Mouse (Mus musculus) ES-E14 (cell line): ENCODE results near the gene Aldh6a1. TPM values are rescaled to one million over a fixed set of nuclear protein-coding genes. Genes with fewer than 3 reads are reported as not detected.

Source experiments
- DNase-seq: peaks from one replicate; pipeline ENCODE4 v3.0.0-alpha.2; 2013; ENCODE audit warnings: low read depth, low spot score
- H3K27ac ChIP-seq: 2 replicates; pipeline ENCODE4 v1.5.1; 2012; ENCODE audit warnings: low read depth, mild to moderate bottlenecking, low read length, moderate library complexity, mixed read lengths; ENCODE audit not compliant: poor library complexity, insufficient read depth, severe bottlenecking
- H3K36me3 ChIP-seq: 2 replicates; pipeline ENCODE4 v1.6.1; 2012; ENCODE audit warnings: mild to moderate bottlenecking, low read length, moderate library complexity, mixed read lengths; ENCODE audit not compliant: control insufficient read depth, poor library complexity, insufficient read depth, severe bottlenecking
- H3K4me1 ChIP-seq, 2 experiments: fragments of 150-350 bp in 1 of 2; sonication (generic) in 1 of 2; 2 replicates each; pipeline ENCODE4 v1.6.1; 2012; ENCODE audit warnings: low read length in 2 of 2, mild to moderate bottlenecking in 1 of 2, mixed read lengths in 1 of 2; ENCODE audit not compliant: control insufficient read depth in 2 of 2, insufficient read depth in 2 of 2, poor library complexity in 1 of 2
- H3K4me3 ChIP-seq, 2 experiments: fragments of 150-350 bp in 1 of 2; sonication (generic) in 1 of 2; 2 replicates each; pipeline ENCODE4 v1.5.1; 2012; ENCODE audit warnings: low read length in 2 of 2, low read depth in 1 of 2, mild to moderate bottlenecking in 1 of 2, mixed read lengths in 1 of 2; ENCODE audit not compliant: insufficient read depth in 1 of 2, poor library complexity in 1 of 2, severe bottlenecking in 1 of 2
- H3K9ac ChIP-seq: 2 replicates; pipeline ENCODE4 v1.6.1; 2012; ENCODE audit warnings: low read depth, mild to moderate bottlenecking, low read length, mixed read lengths; ENCODE audit not compliant: poor library complexity, insufficient read depth, severe bottlenecking
- H3K9me3 ChIP-seq: fragments of 150-350 bp; sonication (generic); 2 replicates; pipeline ENCODE4 v1.6.1; 2012; ENCODE audit warnings: low read depth, mild to moderate bottlenecking, low read length; ENCODE audit not compliant: control insufficient read depth, insufficient read depth
- CHD2 ChIP-seq: IDR thresholded peaks from 2 replicates; pipeline ENCODE4 v1.6.1; 2014; ENCODE audit warnings: mild to moderate bottlenecking, low read depth, low read length, inconsistent platforms
- HCFC1 ChIP-seq: IDR thresholded peaks from 2 replicates; pipeline ENCODE4 v1.6.1; 2012; ENCODE audit warnings: low read length, inconsistent platforms, borderline replicate concordance; ENCODE audit not compliant: insufficient read depth
- MAFK ChIP-seq: IDR thresholded peaks from 2 replicates; pipeline ENCODE4 v1.6.1; 2014; ENCODE audit warnings: mild to moderate bottlenecking, low read depth, low read length, inconsistent platforms; ENCODE audit not compliant: insufficient read depth
- ZC3H11A ChIP-seq: IDR thresholded peaks from 2 replicates; pipeline ENCODE4 v1.6.1; 2012; ENCODE audit warnings: low read depth, mild to moderate bottlenecking, inconsistent platforms, low read length, borderline replicate concordance
- ZNF384 ChIP-seq: IDR thresholded peaks from 2 replicates; pipeline ENCODE4 v1.6.1; 2012; ENCODE audit warnings: low read depth, low read length, inconsistent platforms
- in situ Hi-C, 2 experiments: fragments of 600-800 bp; cut with MboI; formaldehyde crosslinking; loops; one replicate each; pipeline ENCODE4 v1.15.1; 2025; ENCODE audit warnings: low sequenced_read_pairs in 2 of 2, inconsistent platforms in 1 of 2; ENCODE audit not compliant: unreplicated experiment in 2 of 2
- total RNA-seq: library from RNA; depleted of rRNA; stranded (reverse); fragments of 300-350 nt; gene quantifications from 2 replicates; pipeline ENCODE4 v1.2.3, GENCODE M21; 2012; rRNA removed

The Aldh6a1 gene
- total RNA-seq, result 11.4 and 11.9 TPM in 2 replicates

- Histone ChIP-seq H3K4me1 (0 out of 4 replicates have a peak, but pooled peaks cover 0 to 2% of the 10 kb centered on the region in 2 experiments), H3K27ac (peak within 1 kb of the TSS; percentile 11; the same call in 1 of the 2 replicates), H3K36me3 (no peaks in the 10 kb centered on the region), H3K4me3 (peak within 1 kb of the TSS; percentile 84 to 96), H3K9ac (peak within 1 kb of the TSS; percentile 81), H3K9me3 (no peaks in the 10 kb centered on the region)
- in situ Hi-C loops, result no loop called here
- DNase-seq, result peak; percentile 99
- TF ChIP-seq ZC3H11A (no peak), MAFK (peak; percentile 69), CHD2 (peak; percentile 85), HCFC1 (peak; percentile 65; the same call in 1 of the 2 replicates), ZNF384 (no peak)
Measured at GRCm38 (mm10) chr12:84450718-84451646, at the start of gene Aldh6a1, which contains the start of gene Lin52. Aldh6a1 (minus strand) TSS chr12:84451004. Lin52 (plus strand) TSS chr12:84451422.

- no peak overlapping the region for H3K9ac ChIP-seq
- no peak overlapping the region for H3K27ac ChIP-seq
- H3K4me1 ChIP-seq, result no peaks in the 10 kb centered on the region; a peak in 1 of 4 replicates
- H3K36me3 ChIP-seq, result no peaks in the 10 kb centered on the region
- H3K9me3 ChIP-seq, result no peaks in the 10 kb centered on the region
- in situ Hi-C loops, result no loop called here
- no peak overlapping the region for H3K4me3 ChIP-seq
- no peak for DNase-seq
- TF ChIP-seq CHD2 (no peak), ZNF384 (no peak), ZC3H11A (no peak), HCFC1 (no peak), MAFK (no peak)
Measured at GRCm38 (mm10) chr12:84496795-84497194, 46.0 kb upstream of the Aldh6a1 start.

- peaks cover 2% of the 10 kb centered on the region; the same call in 1 of the 2 replicates for H3K36me3 ChIP-seq
- in situ Hi-C loops, result no loop called here
- H3K27ac ChIP-seq, result no peak overlapping the region
- H3K9me3 ChIP-seq, result no peaks in the 10 kb centered on the region
- TF ChIP-seq MAFK (no peak), CHD2 (no peak), HCFC1 (no peak), ZC3H11A (no peak), ZNF384 (no peak)
- no peak overlapping the region for H3K4me3 ChIP-seq
- H3K4me1 ChIP-seq, result peaks cover 5% of the 10 kb centered on the region in 2 experiments; a peak in 3 of 4 replicates
- no peak for DNase-seq
- no peak overlapping the region for H3K9ac ChIP-seq
Measured at GRCm38 (mm10) chr12:84487324-84488056, 36.7 kb upstream of the Aldh6a1 start.

GRCm38 (mm10) chr12:84482778-84483585 lies 32.2 kb upstream of the Aldh6a1 start:
- Histone ChIP-seq H3K9ac (no peak overlapping the region), H3K9me3 (no peaks in the 10 kb centered on the region), H3K4me3 (no peak overlapping the region), H3K36me3 (peaks cover 4% of the 10 kb centered on the region; the same call in 1 of the 2 replicates), H3K4me1 (peaks cover 5 to 6% of the 10 kb centered on the region in 2 experiments; a peak in 3 of 4 replicates), H3K27ac (no peak overlapping the region)
- in situ Hi-C loops, result no loop called here
- no peak for DNase-seq
- no peak for TF ChIP-seq CHD2
- no peak for TF ChIP-seq HCFC1
- TF ChIP-seq ZC3H11A, result no peak
- no peak for TF ChIP-seq MAFK
- no peak for TF ChIP-seq ZNF384
